Mouse (Mus musculus) megakaryocyte, embryonic 14.5 days (primary cell): ENCODE results near the gene Rbm15.

Experiments used
- FLI1 ChIP-seq: IDR thresholded peaks from 2 replicates; pipeline ENCODE4 v1.6.1; 2012; ENCODE audit warnings: low read length, inconsistent platforms, mixed read lengths
- GATA1 ChIP-seq: IDR thresholded peaks from 3 replicates; pipeline ENCODE4 v1.6.1; 2012; ENCODE audit warnings: mixed read lengths, low read length, inconsistent platforms, borderline replicate concordance

DNA sequence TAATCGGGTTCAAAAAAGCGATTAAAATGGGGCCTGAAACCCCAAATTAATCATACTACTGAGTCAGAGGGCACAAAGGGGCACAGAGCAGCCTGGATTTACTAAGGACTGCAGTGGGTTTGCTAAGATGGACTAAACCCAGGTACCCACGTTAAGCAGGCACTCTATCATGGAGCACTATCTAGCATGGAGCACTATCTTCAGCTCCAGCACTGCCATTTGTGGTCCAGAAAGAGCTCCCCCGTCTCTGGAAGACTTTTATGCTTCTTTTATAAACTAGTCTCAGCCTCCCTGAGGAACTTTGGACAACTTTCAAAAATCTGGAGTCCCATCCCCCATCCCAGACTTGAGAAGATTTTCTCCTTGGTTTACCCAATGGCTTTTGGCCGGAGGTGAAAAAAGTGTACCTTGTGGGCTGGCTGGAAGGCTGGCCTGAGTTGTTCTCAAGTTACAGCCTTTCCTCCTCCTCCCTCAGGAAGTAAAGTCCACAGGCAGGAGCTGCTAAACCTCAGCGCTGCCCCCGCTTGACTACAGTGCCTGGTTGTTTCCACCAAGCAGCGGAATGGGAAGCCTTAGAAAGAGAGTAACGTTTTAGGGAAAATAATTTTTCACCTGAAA lies 42.6 kb downstream of the Rbm15 start, which contains the start of gene Slc16a4:
- TF ChIP-seq GATA1 (no peak), FLI1 (no peak)
